Mouse (Mus musculus): ENCODE results near the gene Sun1.

Gene Sun1

GRCm38 (mm10) chr5:139203312-139203711 lies 2.9 kb downstream of the Sun1 start:
- in situ Hi-C loops (cut with MboI; ENCODE audit: low pct_unique_long_range_greater_than_20kb in 1 of 2, low sequenced_read_pairs in 2 of 2, unreplicated experiment in 1 of 2), result no loop called here

GRCm38 (mm10) chr5:139206081-139206480 lies 5.6 kb downstream of the Sun1 start:
- in situ Hi-C loops (cut with MboI; ENCODE audit: low pct_unique_long_range_greater_than_20kb in 1 of 2, low sequenced_read_pairs in 2 of 2, unreplicated experiment in 1 of 2), result loop anchor here in 1 of 2 experiments (5.0 kb wide), 1 partner anchor 41 kb away; no protein-coding TSS in a partner anchor

GRCm38 (mm10) chr5:139206525-139206924 lies 6.1 kb downstream of the Sun1 start:
- in situ Hi-C loops (cut with MboI; ENCODE audit: low pct_unique_long_range_greater_than_20kb in 1 of 2, low sequenced_read_pairs in 2 of 2, unreplicated experiment in 1 of 2), result loop anchor here in 1 of 2 experiments (5.0 kb wide), 1 partner anchor 41 kb away; no protein-coding TSS in a partner anchor

- in situ Hi-C loops (cut with MboI; ENCODE audit: low pct_unique_long_range_greater_than_20kb in 1 of 2, low sequenced_read_pairs in 2 of 2, unreplicated experiment in 1 of 2), result loop anchor here in 1 of 2 experiments (5.0 kb wide), 1 partner anchor 39 kb away; no protein-coding TSS in a partner anchor
These were observed 7.7 kb downstream of the Sun1 start for GRCm38 (mm10) chr5:139208183-139208582.

GRCm38 (mm10) chr5:139208871-139209684 lies 8.6 kb downstream of the Sun1 start:
- in situ Hi-C loops (cut with MboI; ENCODE audit: low pct_unique_long_range_greater_than_20kb in 1 of 2, low sequenced_read_pairs in 2 of 2, unreplicated experiment in 1 of 2), result loop anchor here in 1 of 2 experiments (5.0 kb wide), 1 partner anchor 38 kb away; no protein-coding TSS in a partner anchor

- in situ Hi-C loops (cut with MboI; ENCODE audit: low pct_unique_long_range_greater_than_20kb in 1 of 2, low sequenced_read_pairs in 2 of 2, unreplicated experiment in 1 of 2), result loop anchor here in 1 of 2 experiments (5.0 kb wide), 1 partner anchor 38 kb away; no protein-coding TSS in a partner anchor
These were observed 9.2 kb downstream of the Sun1 start for GRCm38 (mm10) chr5:139209685-139210026.

GRCm38 (mm10) chr5:139211737-139212385 lies 11.4 kb downstream of the Sun1 start:
- in situ Hi-C loops (cut with MboI; ENCODE audit: low pct_unique_long_range_greater_than_20kb in 1 of 2, low sequenced_read_pairs in 2 of 2, unreplicated experiment in 1 of 2), result no loop called here

GRCm38 (mm10) chr5:139214298-139214697 lies 13.9 kb downstream of the Sun1 start:
- in situ Hi-C loops (cut with MboI; ENCODE audit: low pct_unique_long_range_greater_than_20kb in 1 of 2, low sequenced_read_pairs in 2 of 2, unreplicated experiment in 1 of 2), result no loop called here

- in situ Hi-C loops (cut with MboI; ENCODE audit: low pct_unique_long_range_greater_than_20kb in 1 of 2, low sequenced_read_pairs in 2 of 2, unreplicated experiment in 1 of 2), result no loop called here
These were observed 14.7 kb downstream of the Sun1 start for GRCm38 (mm10) chr5:139215184-139215583.

GRCm38 (mm10) chr5:139216121-139216520 lies 15.7 kb downstream of the Sun1 start:
- in situ Hi-C loops (cut with MboI; ENCODE audit: low pct_unique_long_range_greater_than_20kb in 1 of 2, low sequenced_read_pairs in 2 of 2, unreplicated experiment in 1 of 2), result no loop called here

- in situ Hi-C loops (cut with MboI; ENCODE audit: low pct_unique_long_range_greater_than_20kb in 1 of 2, low sequenced_read_pairs in 2 of 2, unreplicated experiment in 1 of 2), result no loop called here
These were observed 16.3 kb downstream of the Sun1 start for GRCm38 (mm10) chr5:139216774-139217173.

- in situ Hi-C loops (cut with MboI; ENCODE audit: low pct_unique_long_range_greater_than_20kb in 1 of 2, low sequenced_read_pairs in 2 of 2, unreplicated experiment in 1 of 2), result no loop called here
These were observed 19.6 kb downstream of the Sun1 start for GRCm38 (mm10) chr5:139220006-139220515.

GRCm38 (mm10) chr5:139220610-139221009 lies 20.2 kb downstream of the Sun1 start:
- in situ Hi-C loops (cut with MboI; ENCODE audit: low pct_unique_long_range_greater_than_20kb in 1 of 2, low sequenced_read_pairs in 2 of 2, unreplicated experiment in 1 of 2), result no loop called here

- in situ Hi-C loops (cut with MboI; ENCODE audit: low pct_unique_long_range_greater_than_20kb in 1 of 2, low sequenced_read_pairs in 2 of 2, unreplicated experiment in 1 of 2), result no loop called here
These were observed 22.9 kb downstream of the Sun1 start for GRCm38 (mm10) chr5:139223331-139223730.

- in situ Hi-C loops (cut with MboI; ENCODE audit: low pct_unique_long_range_greater_than_20kb in 1 of 2, low sequenced_read_pairs in 2 of 2, unreplicated experiment in 1 of 2), result no loop called here
These were observed 26.8 kb downstream of the Sun1 start for GRCm38 (mm10) chr5:139227236-139227635.

- in situ Hi-C loops (cut with MboI; ENCODE audit: low pct_unique_long_range_greater_than_20kb in 1 of 2, low sequenced_read_pairs in 2 of 2, unreplicated experiment in 1 of 2), result no loop called here
These were observed 27.2 kb downstream of the Sun1 start for GRCm38 (mm10) chr5:139227645-139228044.

- in situ Hi-C loops (cut with MboI; ENCODE audit: low pct_unique_long_range_greater_than_20kb in 1 of 2, low sequenced_read_pairs in 2 of 2, unreplicated experiment in 1 of 2), result no loop called here
These were observed 27.9 kb downstream of the Sun1 start for GRCm38 (mm10) chr5:139228318-139228717.

GRCm38 (mm10) chr5:139229716-139230115 lies 29.3 kb downstream of the Sun1 start:
- in situ Hi-C loops (cut with MboI; ENCODE audit: low pct_unique_long_range_greater_than_20kb in 1 of 2, low sequenced_read_pairs in 2 of 2, unreplicated experiment in 1 of 2), result no loop called here

- in situ Hi-C loops (cut with MboI; ENCODE audit: low pct_unique_long_range_greater_than_20kb in 1 of 2, low sequenced_read_pairs in 2 of 2, unreplicated experiment in 1 of 2), result no loop called here
These were observed 31.6 kb downstream of the Sun1 start for GRCm38 (mm10) chr5:139232083-139232482.

Data from mouse embryonic stem cell (cell line).